Mouse (Mus musculus) E14TG2a.4 (cell line): ENCODE data around the gene Zfc3h1.

Source experiments
- H3K27me3 ChIP-seq: 2 replicates; pipeline ENCODE4 v1.6.1; 2014; ENCODE audit warnings: low read length, control low read depth; ENCODE audit not compliant: insufficient read depth
- H3K36me3 ChIP-seq: 2 replicates; pipeline ENCODE4 v1.6.1; 2014; ENCODE audit warnings: low read length, control low read depth; ENCODE audit not compliant: insufficient read depth
- H3K4me1 ChIP-seq: replicated peaks from 2 replicates; pipeline ENCODE4 v1.6.1; 2014; ENCODE audit warnings: low read depth, low read length, control low read depth
- H3K4me3 ChIP-seq: replicated peaks from 2 replicates; pipeline ENCODE4 v1.5.1; 2014; ENCODE audit warnings: mild to moderate bottlenecking, low read length
- H3K9me3 ChIP-seq: 2 replicates; pipeline ENCODE4 v1.6.1; 2014; ENCODE audit warnings: low read length, control low read depth
- CTCF ChIP-seq: conservative IDR thresholded peaks from 2 replicates; pipeline ENCODE4 v1.5.1; 2014; ENCODE audit warnings: low read length
- NANOG ChIP-seq: IDR thresholded peaks from 2 replicates; pipeline ENCODE4 v1.6.1; 2014; ENCODE audit warnings: borderline replicate concordance, low read length, mixed read lengths
- POU5F1 ChIP-seq: IDR thresholded peaks from 2 replicates; pipeline ENCODE4 v1.6.1; 2014; ENCODE audit warnings: low read length, borderline replicate concordance

The Zfc3h1 gene

GRCm38 (mm10) chr10:115476506-115476905, 91.7 kb downstream of the Zfc3h1 start:
- Histone ChIP-seq H3K9me3 (no peaks in the 10 kb centered on the region), H3K27me3 (peaks cover 43% of the 10 kb centered on the region), H3K4me3 (no peak overlapping the region), H3K4me1 (peaks cover 25% of the 10 kb centered on the region), H3K36me3 (no peaks in the 10 kb centered on the region)
- TF ChIP-seq NANOG, result no peak
- TF ChIP-seq POU5F1, result no peak
- TF ChIP-seq CTCF, result no peak

DNA sequence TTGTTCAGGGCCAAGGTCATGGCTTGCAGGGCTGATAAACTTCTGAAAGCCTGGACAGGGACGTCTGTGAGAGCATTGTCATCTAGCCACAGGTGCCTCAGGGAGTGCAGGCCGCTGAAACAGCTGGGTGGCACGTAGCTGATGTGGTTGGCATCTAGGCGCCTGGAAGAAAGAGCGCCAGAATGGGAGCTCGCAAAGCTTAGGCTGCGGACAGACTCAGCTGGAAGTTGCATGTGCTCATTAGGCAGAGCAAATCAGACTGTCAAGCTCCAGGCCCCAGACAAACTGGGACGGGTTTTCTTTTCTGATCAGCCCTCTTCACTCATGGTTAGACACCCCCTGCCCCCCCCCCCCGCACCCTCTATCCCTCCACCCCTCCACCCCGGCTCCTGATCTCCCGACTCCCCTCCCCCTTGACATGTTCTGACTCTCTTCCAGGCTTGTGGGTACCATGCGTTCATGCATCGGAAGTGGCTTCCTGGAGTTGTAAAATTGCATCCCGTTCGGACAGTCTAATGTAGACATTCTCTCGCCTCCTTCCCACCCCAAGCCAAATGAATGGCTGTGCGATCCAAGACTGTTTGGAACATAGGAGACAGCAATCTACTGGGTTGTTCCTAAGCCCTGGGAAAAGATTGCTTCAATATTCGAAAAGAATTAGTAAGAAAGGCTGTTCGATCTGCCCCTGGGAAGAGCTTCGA, 93.8 kb downstream of the Zfc3h1 start:
- H3K9me3 ChIP-seq, result no peaks in the 10 kb centered on the region
- H3K36me3 ChIP-seq, result no peaks in the 10 kb centered on the region
- no peak for TF ChIP-seq NANOG
- peaks cover 19% of the 10 kb centered on the region for H3K4me1 ChIP-seq
- peaks cover 29% of the 10 kb centered on the region for H3K27me3 ChIP-seq
- no peak overlapping the region for H3K4me3 ChIP-seq
